Mouse (Mus musculus) gastrocnemius, postnatal 10 days (tissue): ENCODE results near the gene Ap4b1. TPM values are rescaled to one million over a fixed set of nuclear protein-coding genes. Genes with fewer than 3 reads are reported as not detected.
"Not testable (repeated sequence)": the region's sequence is repeated elsewhere in the genome, so short reads cannot be mapped to it uniquely, and the experiment has no call there.

ENCODE experiments used
- DNase-seq: peaks from one replicate; pipeline ENCODE4 v3.0.0; 2021; ENCODE audit warnings: mixed read lengths
- total RNA-seq, 2 experiments: library from RNA; stranded (reverse); gene quantifications; 2 replicates each; pipeline ENCODE4 v1.2.3; 2021

The Ap4b1 gene
- total RNA-seq, 2 experiments from 2014 or later = 9.8 to 13.5 TPM

DNA sequence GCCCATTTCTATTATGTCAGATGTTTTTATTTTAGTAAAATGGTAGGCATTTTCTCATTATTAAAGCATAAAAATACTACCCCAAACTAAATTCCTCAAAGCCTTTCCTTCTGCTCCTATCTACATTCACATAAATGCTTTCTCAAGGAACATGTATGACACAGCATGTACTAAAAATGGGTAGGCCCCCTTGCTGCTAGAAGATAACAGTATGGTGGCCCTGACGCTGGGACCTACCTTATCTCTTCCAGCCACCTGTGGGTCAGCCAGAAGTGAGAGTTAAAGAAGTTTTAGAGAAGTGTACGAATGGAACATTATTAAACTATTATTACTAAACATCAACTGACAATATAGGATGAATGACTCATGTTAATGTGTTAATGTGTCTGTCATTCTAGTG, 9.8 kb upstream of the Ap4b1 start:
- DNase-seq = no peak

DNA sequence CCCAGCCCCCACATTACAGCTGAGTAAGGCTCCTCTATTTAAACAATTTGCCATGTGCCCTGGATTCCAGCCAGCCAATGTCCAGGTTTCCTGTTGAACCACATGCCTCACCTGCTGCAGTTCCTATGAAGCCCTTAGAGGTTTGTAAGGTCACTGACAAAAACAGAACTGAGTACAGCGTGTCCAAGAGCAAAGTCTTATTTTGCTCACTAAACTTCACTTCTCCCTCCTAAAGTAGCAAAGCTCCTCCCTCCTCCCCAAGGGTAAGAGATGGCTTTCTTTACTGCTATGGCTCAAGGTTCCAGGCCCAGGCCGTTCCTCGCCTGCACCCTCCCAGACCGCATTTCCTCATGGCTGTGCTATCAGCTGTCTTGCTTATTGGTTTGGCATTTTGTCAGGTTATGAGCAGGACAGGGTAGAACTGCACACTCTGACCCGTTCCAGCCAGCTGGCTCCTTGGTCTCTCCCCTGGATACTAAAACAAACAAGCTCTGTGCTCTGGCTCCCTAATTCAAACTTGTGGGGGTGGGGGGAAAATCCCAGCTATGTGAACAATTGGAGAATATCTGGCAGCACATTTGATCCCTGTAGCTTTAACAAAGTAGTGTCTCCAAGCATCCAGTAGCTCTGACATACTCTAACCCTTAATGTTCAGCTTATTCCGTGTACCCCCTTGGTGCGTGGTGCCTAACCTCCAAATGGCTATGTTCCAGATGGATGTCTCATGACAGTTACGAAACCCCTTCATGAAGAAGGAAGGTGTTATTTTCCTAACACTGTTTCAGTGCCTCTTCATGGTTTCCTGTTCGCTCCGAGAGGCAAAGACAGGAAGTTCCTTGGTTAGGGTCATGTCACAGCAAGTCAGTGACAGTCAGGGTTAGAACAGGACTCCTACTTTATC, 7.4 kb upstream of the Ap4b1 start:
- peak; percentile 49 for DNase-seq

DNA sequence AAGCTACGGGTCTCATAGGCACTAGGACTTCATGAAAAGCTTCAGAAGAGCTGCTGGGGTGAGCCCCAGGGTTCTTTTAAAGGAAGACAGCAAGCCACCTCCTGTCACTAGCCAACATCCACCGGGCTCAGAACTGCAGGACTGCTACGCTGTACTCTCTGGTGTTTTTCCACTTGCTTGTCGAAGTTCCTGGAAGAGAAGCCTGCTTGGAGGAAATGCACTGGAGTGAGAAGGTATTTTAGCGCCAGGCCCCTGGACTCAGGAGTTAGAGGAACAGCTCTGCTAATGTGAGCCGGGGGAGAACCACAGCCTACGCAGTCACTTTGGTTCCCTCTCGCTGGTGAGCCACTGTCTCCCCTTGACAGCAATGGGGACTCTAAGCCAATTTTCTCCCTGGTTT, 6.5 kb upstream of the Ap4b1 start:
- no peak for DNase-seq

DNA sequence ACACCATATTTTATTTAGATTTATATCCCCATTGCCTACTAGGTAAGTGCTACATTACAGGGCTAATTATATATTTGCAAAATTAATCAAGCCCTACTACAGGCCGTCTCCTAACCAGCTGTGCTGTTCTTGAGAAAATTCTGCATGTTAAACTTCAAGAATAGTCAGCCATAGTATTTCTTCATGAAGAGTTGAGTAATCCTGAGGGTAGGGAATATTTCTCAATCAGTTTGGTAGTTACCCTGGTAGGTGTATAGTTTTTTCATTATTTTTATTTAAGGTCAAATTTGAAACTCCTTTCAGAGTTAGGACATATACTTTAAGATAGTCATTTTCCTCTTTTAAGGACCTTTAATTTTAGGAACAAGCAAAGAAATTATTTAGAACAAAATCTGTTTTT, 3.6 kb upstream of the Ap4b1 start:
- DNase-seq = no peak

DNA sequence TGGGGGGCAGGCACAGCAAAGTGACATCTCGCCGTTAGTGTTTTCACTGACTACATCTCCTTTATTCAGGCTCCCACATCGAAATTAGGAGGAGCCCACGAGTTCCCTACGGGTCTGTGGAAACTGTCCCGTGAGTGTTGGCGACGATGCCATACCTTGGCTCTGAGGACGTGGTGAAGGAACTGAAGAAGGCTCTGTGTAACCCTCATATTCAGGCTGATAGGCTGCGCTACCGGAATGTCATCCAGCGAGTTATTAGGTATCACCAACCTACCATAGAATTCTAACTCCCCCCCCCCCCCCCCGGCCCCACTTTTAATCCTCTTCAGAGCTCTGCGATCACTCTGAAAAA, 455 bp downstream of the Ap4b1 start:
- no peak for DNase-seq

DNA sequence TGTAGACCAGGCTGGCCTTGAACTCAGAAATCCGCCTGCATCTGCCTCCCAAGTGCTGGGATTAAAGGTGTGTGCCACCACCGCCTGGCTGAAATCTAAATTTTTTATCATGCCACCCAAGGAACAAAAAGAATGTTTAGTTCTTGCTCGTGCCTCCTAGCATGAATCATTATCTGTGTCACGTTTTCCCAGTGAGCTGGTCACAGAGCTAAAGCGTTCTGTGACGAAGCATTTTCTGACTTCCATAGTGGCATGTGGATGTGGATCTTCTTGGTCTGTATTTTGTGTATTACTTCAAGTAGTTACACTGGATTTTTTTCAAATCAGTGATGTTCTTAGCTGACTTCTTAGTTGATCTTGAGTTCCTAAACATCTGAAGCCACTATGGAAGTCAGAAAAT, 1.6 kb downstream of the Ap4b1 start:
- no peak for DNase-seq

DNA sequence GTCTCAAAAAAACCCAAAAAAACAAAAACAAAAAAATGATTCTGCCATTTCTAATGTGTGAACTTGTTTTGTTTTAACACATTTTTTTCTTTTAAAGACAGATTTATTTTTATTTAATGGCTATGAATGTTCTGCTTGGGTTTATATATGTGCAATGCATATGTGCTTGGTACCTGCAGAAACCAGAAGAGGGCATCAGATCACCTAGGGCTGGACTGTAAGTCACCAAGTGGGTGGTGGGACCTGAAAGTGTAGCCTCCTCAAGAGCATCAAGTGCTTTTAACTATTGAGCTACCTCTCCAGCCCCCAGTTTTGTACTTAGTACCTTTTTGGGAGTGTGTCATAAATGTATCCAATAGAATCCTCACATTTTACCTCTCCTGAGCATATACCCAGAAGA, 18.2 kb downstream of the Ap4b1 start:
- DNase-seq = no peak

DNA sequence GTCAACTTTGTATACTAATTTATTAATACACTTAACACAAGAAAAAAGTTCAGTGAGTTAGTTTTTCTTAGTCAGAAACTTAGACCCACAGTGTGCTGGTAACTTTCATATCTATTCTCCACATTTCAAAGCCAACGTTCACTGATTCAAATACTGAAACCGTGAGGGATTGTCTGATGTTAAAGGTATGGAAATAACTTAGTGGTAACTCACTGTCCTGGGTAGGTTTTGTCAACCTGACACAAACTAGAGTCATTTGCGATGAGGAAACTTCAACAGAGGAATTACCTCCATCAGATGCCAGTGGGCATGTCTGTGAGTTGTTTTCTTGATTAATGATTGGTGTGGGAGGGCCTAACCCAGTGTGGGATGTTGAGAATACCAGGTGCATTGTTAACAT, 19.7 kb downstream of the Ap4b1 start:
- no peak for DNase-seq

DNA sequence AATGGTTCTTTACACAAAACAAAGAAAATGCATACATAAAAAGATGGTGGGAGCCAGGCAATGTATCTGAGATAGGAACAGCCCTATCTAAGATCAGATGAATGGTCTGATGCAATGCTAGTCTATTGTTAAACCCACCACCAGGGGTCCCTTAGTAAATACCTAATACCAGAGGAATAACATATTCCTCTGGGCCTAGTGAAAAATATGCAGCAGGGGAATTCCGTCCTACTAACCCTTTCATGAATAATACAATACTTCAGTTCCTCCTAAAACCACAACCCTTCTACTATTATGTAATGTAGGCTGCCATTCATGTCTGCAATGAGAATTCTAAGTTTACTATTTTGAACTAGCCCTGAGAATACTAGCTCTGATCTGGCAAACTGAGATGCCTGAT, 21.4 kb downstream of the Ap4b1 start:
- DNase-seq = not testable (repeated sequence)

DNA sequence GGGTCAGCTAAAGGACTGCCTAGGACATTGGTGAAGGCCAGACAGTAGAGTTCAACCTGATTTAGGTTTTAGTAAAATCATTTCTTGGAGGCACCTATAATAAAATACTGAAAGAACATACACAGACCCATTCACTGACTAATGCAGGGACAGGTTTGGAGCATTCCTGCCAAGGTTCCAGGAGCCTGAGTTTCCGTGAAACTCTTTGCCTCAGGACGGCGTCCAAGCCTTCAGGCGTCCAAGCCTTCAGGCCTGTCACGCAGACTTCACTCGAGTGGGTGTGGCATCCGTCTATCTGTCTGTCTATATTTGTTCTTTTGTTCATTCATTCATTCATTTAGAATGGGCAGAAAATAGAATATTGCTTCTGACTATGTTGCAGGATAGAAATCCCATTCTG, 21.8 kb downstream of the Ap4b1 start:
- DNase-seq = no peak

DNA sequence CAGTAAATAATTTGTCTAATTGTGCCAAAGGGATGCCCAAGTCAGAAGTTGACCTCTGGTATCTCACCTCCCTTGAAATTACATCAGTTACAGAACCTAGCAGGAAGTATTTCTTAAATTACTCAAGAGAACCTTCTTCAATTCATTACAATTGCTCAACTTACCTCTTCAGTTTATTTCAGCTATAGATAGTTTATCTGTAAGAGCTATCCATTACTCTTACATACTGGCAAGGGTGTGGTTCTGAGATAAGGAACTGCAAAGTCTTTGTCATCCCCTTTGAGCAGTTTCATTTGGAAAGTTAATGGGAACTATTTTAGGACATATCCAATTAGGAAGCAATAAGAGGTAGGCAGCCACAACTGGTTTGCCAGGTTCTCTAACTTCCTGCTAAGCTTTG, 23.1 kb downstream of the Ap4b1 start, which contains the start of gene Bcl2l15:
Gene Bcl2l15 (plus strand): TSS at position 176 of the 400 bp plus-strand sequence.
- no peak for DNase-seq

DNA sequence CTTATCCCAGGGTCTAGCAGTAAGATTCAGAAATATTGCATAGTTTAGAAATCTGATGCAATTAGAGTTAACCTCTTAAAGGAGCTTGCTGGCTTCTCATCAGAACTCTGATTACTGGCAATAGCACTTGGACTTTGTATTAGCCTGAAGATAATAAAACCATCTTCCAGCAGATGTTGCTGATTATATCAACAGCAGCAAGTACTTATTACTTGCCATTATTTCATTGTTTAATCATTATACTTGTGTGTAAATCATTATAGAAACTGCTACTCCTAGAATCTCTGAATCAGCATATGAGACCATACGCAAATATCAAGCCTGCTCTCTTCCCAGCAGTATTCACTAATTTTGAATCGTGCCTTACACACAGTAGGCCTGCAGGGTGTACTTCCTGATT, 24.7 kb downstream of the Ap4b1 start:
- DNase-seq = no peak

DNA sequence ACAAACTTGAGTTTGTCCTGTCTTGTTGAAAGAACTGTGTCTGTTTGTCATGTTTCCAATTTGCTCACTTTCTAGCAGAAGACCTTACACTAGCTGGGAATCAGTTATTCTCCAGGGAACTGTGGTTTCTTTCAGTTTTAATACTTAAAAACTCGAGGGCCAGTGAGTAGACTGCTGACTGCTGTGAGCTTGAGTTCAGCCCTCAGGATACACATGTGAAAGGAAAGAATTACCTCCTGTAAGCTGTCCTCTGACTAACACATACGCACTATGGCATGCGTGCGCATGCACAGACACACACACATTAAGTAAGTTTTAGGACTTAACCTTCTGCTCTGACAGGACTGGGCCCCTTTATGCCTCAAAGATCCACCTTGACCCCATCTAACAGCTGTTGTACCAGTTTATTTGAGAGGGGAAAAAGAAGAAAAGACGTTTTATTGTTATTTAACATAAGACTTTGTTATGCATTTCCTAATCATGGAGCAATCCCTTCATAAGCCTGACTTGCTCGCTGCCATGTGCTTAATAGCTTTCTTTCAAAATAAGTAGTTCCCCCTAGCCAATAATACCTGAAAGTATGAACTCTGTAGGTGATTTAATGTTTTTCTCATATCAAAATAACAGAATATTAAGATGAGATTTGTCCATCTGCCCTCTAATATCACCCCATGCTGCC, 26.1 kb downstream of the Ap4b1 start:
- DNase-seq = no peak

DNA sequence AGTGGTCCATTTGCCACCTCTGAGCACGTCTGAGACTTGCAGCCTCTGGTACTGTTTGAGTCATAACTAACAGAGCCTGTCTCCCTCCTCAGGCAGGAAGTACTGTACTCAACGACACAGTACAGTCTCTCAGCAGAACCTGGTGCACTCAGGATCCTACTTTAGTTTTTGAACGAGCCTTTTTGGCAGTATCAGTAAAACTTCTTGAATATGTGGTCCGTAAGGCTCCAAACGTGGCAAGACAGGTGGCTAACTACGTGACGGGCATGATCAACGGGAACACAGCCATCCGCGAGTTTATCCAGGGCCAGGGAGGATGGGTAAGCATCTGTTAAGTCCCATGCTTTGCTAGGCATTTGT, 26.6 kb downstream of the Ap4b1 start:
- no peak for DNase-seq

DNA sequence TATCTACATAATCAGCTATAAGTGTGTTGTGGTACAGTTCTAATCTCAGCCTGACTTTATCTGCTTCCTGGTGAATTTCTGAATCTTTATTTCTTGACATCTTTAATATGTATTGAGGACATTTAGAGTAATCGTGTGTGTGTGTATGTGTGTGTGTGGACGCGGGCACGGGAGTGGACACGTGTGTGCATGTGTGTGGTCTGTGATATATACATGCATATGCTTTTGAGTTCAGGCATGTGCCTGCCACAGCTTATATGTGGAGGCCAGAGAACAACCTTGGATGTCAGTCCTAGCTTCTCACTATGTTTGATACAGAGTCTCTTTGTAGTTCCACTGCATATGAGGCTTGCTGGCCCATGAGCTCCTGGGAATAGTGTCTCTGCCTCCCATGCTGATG, 27.1 kb downstream of the Ap4b1 start:
- no peak for DNase-seq

DNA sequence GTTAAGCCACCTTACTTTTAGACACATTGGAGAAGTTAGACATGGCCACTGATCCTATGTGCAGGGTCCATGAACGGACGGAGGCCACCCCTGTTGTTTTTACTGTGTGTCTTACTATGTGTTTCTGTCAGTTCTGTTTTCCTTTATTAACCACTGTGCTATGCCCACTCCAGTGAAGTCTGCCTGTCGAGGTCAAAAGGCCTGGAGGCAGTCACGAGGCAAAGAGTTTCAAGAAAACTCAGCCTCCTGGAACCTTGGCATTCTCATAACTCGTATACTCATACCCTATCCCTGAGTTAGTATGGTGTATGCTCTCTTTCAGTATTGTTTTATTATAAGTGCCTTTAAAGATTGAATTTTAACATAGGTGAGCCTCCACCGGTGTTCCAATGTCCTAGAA, 30.4 kb downstream of the Ap4b1 start:
- no peak for DNase-seq

DNA sequence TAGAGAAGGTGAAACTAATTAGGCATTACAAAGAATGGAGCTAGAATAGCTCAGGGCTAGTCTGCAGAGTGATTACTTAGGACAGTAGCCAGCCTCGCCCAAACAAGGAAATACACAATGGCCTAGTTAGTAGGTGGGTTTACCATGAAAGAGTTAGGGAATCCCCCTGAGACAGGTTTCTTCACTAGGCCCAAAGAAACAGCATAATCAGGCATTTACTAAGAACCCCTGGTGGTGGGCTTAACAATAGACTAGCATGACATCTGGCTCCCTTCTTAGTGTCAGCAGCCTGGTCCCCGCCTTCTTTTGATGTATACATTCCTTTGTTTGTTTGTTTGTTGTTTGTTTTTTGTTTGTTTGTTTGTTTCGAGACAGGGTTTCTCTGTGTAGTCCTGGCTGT, 30.9 kb downstream of the Ap4b1 start:
- DNase-seq = not testable (repeated sequence)

DNA sequence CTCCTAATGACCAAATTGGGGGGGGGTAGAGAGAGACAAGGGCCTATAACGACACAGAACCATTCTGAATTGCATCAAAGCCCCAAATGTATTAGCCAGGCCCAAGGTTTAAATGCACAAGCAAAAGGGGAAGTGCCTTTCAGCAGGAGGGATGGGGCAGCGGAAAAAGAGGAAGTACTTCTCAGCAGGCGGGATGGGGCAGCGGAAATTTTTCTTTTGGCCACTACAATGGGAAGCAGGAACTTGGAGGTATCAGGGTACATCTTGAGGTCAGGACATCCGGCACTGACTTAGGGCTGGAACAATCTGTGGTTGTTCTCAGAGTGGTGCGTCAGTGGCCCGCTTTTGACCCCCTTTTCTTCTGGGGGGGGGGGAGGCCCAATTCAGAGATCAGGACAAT, 31.6 kb downstream of the Ap4b1 start:
- DNase-seq = not testable (repeated sequence)

DNA sequence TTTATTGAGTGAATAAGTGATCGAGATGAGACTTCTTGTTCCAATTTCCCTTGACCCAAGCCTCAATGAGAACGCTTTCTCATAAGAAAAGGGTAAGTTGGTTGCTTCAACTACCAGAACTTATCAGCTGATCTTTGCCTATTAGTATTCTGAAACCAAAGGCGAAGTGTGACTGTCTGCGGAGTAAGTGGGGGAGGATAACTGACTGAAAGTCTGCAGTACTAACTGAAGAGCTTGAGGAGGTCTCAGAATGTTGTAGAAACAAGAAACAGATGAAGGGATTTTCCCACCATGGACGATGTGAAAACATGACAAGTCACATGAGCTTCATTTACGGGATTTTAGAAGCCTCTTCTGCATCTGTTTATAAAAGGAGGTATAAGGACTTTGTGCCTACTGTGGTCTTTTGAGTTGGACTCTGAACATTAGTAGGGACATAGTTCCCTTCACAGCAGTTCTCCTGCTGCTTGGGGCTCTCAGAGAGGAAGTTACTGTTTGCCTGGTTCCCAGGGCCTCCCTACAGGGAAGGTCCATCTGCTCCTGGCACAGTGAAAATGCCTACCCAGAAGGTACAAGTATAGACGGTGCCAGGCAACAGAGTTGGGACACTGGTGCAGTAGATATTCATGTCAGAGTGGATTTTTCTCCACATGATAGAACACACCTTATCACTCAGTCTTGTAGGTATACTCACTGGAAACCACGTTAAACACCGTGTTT, 41.5 kb downstream of the Ap4b1 start:
- DNase-seq = no peak

DNA sequence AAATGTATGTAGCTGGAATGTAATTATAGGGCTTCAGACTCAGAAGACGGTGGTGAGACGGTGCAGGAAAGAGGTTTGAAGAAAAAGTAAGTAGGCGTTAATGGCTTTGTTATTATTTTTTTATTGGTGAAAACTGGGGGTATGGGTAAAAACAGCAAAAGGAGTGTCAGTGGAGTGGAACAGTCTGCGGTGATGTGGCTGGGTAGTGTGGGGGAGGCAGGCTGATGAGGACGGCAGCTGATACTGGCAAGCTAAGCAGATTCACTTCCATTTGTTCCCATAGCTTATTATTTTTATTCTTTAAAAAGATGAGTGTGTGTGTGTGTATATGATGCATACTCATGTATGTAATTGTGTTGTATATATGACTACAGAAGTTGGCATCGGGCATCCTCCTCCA, 42.2 kb downstream of the Ap4b1 start:
- DNase-seq = no peak

DNA sequence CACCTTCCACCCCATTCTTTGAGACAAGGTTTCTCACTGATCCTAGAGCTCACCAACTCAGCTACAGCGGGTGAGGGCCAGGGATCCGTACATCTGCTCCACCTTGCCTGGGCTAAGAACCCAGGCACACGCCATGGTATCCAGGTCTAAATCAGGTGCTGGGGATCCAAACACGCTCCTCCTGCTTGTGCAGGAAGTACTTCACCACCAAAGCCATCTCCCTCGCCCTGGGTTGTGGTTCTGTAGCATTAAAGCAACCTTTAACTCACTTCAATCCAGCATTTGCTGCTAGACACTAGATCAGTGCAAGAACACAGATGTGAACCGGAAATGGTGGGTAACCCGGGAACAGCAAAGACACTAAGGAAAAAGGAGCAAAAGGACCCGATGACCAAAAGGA, 42.6 kb downstream of the Ap4b1 start:
- no peak for DNase-seq

DNA sequence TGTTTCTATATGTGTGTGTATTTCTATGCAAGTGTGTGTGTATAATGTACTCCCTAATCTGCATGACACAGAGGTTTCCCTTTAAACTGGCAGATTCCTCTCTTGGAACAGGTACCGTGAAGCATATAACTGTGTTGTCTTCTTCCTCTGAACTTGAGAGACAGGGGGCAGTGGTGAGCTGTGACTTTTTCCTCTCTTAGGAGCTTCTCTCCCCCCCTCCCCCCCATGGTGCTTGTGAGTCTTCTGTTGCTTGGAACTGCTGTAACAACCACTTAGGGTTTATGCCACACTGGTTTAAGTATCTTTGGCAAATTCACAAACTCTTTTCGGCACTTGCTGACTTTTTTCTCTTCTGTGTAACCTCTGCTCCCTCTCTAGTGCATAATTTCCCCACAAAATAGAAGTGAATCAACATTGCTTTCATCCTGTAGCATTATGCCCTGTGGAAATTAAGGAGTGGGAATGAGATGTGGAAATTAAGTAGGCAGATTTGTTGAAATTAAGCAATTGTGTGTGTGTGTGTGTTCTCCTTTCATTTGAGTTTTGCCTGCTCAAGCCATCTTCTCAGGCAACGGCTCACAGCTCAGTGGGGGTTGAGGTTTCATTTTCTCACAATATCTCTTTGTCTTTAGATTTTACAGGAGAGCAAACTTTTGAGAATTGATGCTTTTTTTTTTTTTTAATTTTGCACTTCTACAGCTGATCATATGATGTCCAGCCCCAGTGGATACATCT, 43.4 kb downstream of the Ap4b1 start:
- DNase-seq = peak; percentile 16

DNA sequence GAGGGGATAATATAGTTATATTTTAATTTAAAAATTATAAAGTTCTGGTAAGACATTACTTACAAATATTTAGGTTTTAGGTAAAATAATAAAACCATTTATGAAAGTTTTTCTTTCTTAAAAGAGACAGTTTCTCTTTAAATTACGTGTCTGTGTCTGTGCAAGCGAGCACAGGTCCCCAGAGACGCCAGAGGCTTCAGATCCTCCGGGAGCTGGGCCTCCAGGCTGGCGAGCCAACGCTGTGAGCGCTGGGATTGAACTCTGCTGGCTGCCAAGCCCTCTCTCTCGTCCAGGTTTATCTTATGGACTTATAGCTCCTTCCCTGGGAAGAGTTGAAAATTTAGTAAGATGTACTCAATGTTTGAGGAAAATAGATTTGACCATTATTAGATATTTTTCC, 44.5 kb downstream of the Ap4b1 start:
- DNase-seq = no peak
